Mouse (Mus musculus) MEL (cell line): ENCODE data around the gene Rnf6.

Source experiments
- CTCF ChIP-seq, 3 experiments: IDR thresholded peaks in 2 of 3; conservative IDR thresholded peaks in 1 of 3; 2 replicates each; pipeline ENCODE4 v1.5.1; 2011 to 2012; ENCODE audit warnings: low read length in 3 of 3, low read depth in 2 of 3, mild to moderate bottlenecking in 2 of 3, improper control_type of control experiment in 1 of 3, inconsistent platforms in 1 of 3, mixed read lengths in 1 of 3, moderate library complexity in 1 of 3; ENCODE audit not compliant: control insufficient read depth in 1 of 3, insufficient read depth in 1 of 3, poor library complexity in 1 of 3, severe bottlenecking in 1 of 3
- EP300 ChIP-seq, 2 experiments: IDR thresholded peaks; 2 replicates each; pipeline ENCODE4 v1.6.1; 2011; ENCODE audit warnings: improper control_type of control experiment in 2 of 2, low read length in 2 of 2, low read depth in 1 of 2, mild to moderate bottlenecking in 1 of 2
- ETS1 ChIP-seq: IDR thresholded peaks from 2 replicates; pipeline ENCODE4 v1.6.1; 2012; ENCODE audit warnings: low read depth, mild to moderate bottlenecking, inconsistent platforms, low read length, improper control_type of control experiment, moderate library complexity
- GATA1 ChIP-seq: IDR thresholded peaks from 2 replicates; pipeline ENCODE4 v1.6.1; 2011; ENCODE audit warnings: low read depth, low read length, improper control_type of control experiment
- MAFK ChIP-seq: IDR thresholded peaks from 2 replicates; pipeline ENCODE4 v1.6.1; 2011; ENCODE audit warnings: low read depth, mild to moderate bottlenecking, low read length, improper control_type of control experiment, borderline replicate concordance
- NRF1 ChIP-seq: IDR thresholded peaks from 2 replicates; pipeline ENCODE4 v1.6.1; 2014; ENCODE audit warnings: low read depth, mild to moderate bottlenecking, inconsistent platforms, low read length, improper control_type of control experiment, moderate library complexity; ENCODE audit not compliant: poor library complexity, insufficient read depth, severe bottlenecking
- POLR2A ChIP-seq, 2 experiments: IDR thresholded peaks; 2 replicates each; pipeline ENCODE4 v1.6.1; 2011 to 2012; ENCODE audit warnings: low read length in 2 of 2, mild to moderate bottlenecking in 2 of 2, control low read depth in 1 of 2, improper control_type of control experiment in 1 of 2, low read depth in 1 of 2, moderate library complexity in 1 of 2; ENCODE audit not compliant: control insufficient read depth in 1 of 2, insufficient read depth in 1 of 2, poor library complexity in 1 of 2
- TBP ChIP-seq: IDR thresholded peaks from 2 replicates; pipeline ENCODE4 v1.8.0; 2011; ENCODE audit warnings: low read depth, low read length, improper control_type of control experiment
- TCF12 ChIP-seq: IDR thresholded peaks from 2 replicates; pipeline ENCODE4 v1.6.1; 2014; ENCODE audit warnings: low read depth, mild to moderate bottlenecking, inconsistent platforms, low read length, improper control_type of control experiment, moderate library complexity

DNA sequence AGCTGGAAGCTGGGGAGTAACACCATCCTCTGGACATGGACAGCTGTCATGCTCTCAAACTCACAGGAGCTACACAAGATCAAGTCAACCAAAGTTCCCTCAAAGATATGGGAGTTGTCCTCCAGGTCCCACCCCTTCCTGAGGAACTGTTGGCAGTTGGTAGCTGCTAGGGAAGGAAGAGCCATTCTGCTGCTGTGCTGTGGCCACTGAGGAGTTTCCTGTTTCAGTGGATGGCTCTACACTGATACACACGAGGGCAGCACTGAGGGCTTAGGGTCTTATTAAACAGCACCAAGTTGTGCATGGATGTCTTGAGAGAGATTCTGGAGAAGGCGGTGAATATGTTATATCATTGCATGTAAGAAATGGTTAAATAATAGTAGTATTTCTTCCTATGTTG lies 21.8 kb downstream of the Rnf6 start:
- no peak for TF ChIP-seq TBP
- TF ChIP-seq CTCF (IDR thresholded peaks at IDR 0.05 in 2 of 3, conservative IDR thresholded peaks at IDR 0.05 in 1 of 3; ENCODE audit: control insufficient read depth in 1 of 3, insufficient read depth in 1 of 3, low read depth in 2 of 3, low read length in 3 of 3, poor library complexity in 1 of 3, severe bottlenecking in 1 of 3): peak in 1 of 3 experiments; percentile 31; a peak in 2 of 6 replicates
- no peak for TF ChIP-seq GATA1
- no peak for TF ChIP-seq TCF12
- no peak for TF ChIP-seq POLR2A (IDR thresholded peaks at IDR 0.05; ENCODE audit: control insufficient read depth in 1 of 2, insufficient read depth in 1 of 2, low read depth in 1 of 2, low read length in 2 of 2, poor library complexity in 1 of 2)
- no peak for TF ChIP-seq MAFK
- TF ChIP-seq EP300 (IDR thresholded peaks at IDR 0.05; ENCODE audit: low read depth in 1 of 2, low read length in 2 of 2): no peak
- TF ChIP-seq ETS1: no peak
- TF ChIP-seq NRF1: no peak
